ENCODE assay signal across 21 mouse cellular contexts in the genomic region with DNA sequence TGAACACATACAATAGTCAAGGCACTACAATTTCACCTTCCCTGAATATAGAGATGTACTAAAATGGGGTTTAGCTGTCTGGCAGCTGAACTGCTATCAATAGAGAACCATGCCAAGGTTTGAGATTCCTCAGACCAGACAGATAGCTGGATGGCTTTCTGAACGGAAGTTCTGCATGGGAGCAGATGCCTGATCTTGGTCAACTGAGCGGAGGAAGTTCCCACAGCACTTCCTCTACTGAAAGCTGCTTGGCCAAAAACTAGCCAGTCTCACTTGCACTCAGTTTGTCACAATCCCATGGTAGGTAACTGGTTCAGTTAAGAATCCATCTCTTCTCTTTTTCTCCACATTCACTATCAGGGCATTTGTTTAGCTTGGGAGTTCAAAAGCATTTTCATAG.
DNase-seq lines count a peak whose midpoint lies in the region; ATAC-seq and TF ChIP-seq lines count a peak whose summit lies in the region.
"Had no signal": no experiment of that assay in that cellular context is flagged by ENCODE, and none has a peak within 500 bp of the region (broad histone marks: within the 10 kb centered on the region; RNA-seq: fewer than 3 reads in every experiment).

No protein-coding gene starts in this region.

- H3K79me2 ChIP-seq in MEL (ENCODE audit: control insufficient read depth, insufficient read depth, low read length, poor library complexity) = no peaks in the 10 kb centered on the region

- H3K27ac ChIP-seq in MEL (ENCODE audit: control insufficient read depth, low read depth, low read length) = no peak overlapping the region
- H3K27ac ChIP-seq in midbrain, embryonic 14.5 days (replicated peaks; ENCODE audit: low read depth, low read length) = no peak overlapping the region
- no peak overlapping the region for H3K27ac ChIP-seq in midbrain, embryonic 15.5 days
- H3K27ac ChIP-seq: embryonic facial prominence, embryonic 10.5 days; embryonic facial prominence, embryonic 12.5 days; forebrain, embryonic 12.5 days had no signal

- no peak for TF ChIP-seq POLR2A in MEL (IDR thresholded peaks at IDR 0.05; ENCODE audit: control insufficient read depth in 1 of 2, insufficient read depth in 1 of 2, low read depth in 1 of 2, low read length in 2 of 2, poor library complexity in 1 of 2)

- H3K4me3 ChIP-seq in MEL (ENCODE audit: control insufficient read depth in 1 of 2, insufficient read depth in 1 of 2, low read depth in 2 of 2, low read length in 2 of 2) = no peak overlapping the region
- H3K4me3 ChIP-seq in midbrain, embryonic 14.5 days (replicated peaks; ENCODE audit: low read depth, low read length) = no peak overlapping the region
- no peak overlapping the region for H3K4me3 ChIP-seq in midbrain, embryonic 15.5 days
- H3K4me3 ChIP-seq: embryonic facial prominence, embryonic 10.5 days; embryonic facial prominence, embryonic 12.5 days; forebrain, embryonic 12.5 days had no signal

- TF ChIP-seq RAD21 in MEL (IDR thresholded peaks at IDR 0.05; ENCODE audit: low read depth, low read length) = no peak

- no peak overlapping the region for H3K4me2 ChIP-seq in midbrain, embryonic 14.5 days (ENCODE audit: low read length)
- no peak overlapping the region for H3K4me2 ChIP-seq in midbrain, embryonic 15.5 days
- H3K4me2 ChIP-seq: embryonic facial prominence, embryonic 12.5 days; forebrain, embryonic 12.5 days had no signal

- no peaks in the 10 kb centered on the region for H3K9me3 ChIP-seq in MEL (replicated peaks; ENCODE audit: insufficient read depth, low read length)
- H3K9me3 ChIP-seq in midbrain, embryonic 14.5 days (ENCODE audit: control insufficient read depth, low read length) = no peaks in the 10 kb centered on the region
- no peaks in the 10 kb centered on the region for H3K9me3 ChIP-seq in midbrain, embryonic 15.5 days
- H3K9me3 ChIP-seq: embryonic facial prominence, embryonic 10.5 days; embryonic facial prominence, embryonic 12.5 days; forebrain, embryonic 12.5 days had no signal

- 94% methylated on average over 2 of the region's 2 CpGs for WGBS in midbrain, embryonic 14.5 days
- WGBS in midbrain, embryonic 15.5 days = 86% methylated on average over 2 of the region's 2 CpGs

- 0 out of 4 replicates have a peak, but pooled peaks of 1 of the 2 experiments have one; percentile 19 for TF ChIP-seq EP300 in MEL (IDR thresholded peaks at IDR 0.05; ENCODE audit: low read depth in 1 of 2, low read length in 2 of 2)

- no peak for TF ChIP-seq CTCF in MEL (IDR thresholded peaks at IDR 0.05 in 2 of 3, conservative IDR thresholded peaks at IDR 0.05 in 1 of 3; ENCODE audit: control insufficient read depth in 1 of 3, insufficient read depth in 1 of 3, low read depth in 2 of 3, low read length in 3 of 3, poor library complexity in 1 of 3, severe bottlenecking in 1 of 3)

- H3K9ac ChIP-seq in MEL (ENCODE audit: control insufficient read depth, low read depth, low read length, poor library complexity, severe bottlenecking) = no peak overlapping the region
- H3K9ac ChIP-seq in midbrain, embryonic 14.5 days (replicated peaks; ENCODE audit: low read length) = no peak overlapping the region
- H3K9ac ChIP-seq in midbrain, embryonic 15.5 days = no peak overlapping the region
- H3K9ac ChIP-seq: embryonic facial prominence, embryonic 12.5 days; forebrain, embryonic 12.5 days had no signal

- peak; percentile 83 for ATAC-seq in common myeloid progenitor, adult 5-6 weeks (replicated peaks; ENCODE audit: low read depth, poor library complexity, severe bottlenecking)
- ATAC-seq in megakaryocyte, adult 5-6 weeks (ENCODE audit: poor library complexity, severe bottlenecking) = peak; percentile 45; the same call in 1 of the 2 replicates
- ATAC-seq in midbrain, embryonic 14.5 days (ENCODE audit: low FRiP score, low TSS enrichment) = no peak
- no peak for ATAC-seq in midbrain, embryonic 15.5 days (replicated peaks)
- ATAC-seq: forebrain, embryonic 14.5 days; forebrain, embryonic 16.5 days had no signal

- DNase-seq in MEL (ENCODE audit: low read depth, low spot score) (peak; percentile 12), MEL-GATA-1-ER (ENCODE audit: extremely low read depth, low read depth) (peak; percentile 41)
- no peak for DNase-seq in right cerebral cortex, adult 2 months (ENCODE audit: low spot score in 2 of 2)
- DNase-seq in midbrain, embryonic 14.5 days = no peak
- DNase-seq in cerebellum, adult 9-11 months = no peak
- DNase-seq: adrenal gland, adult 2 months; adrenal gland, postnatal 10 days; adrenal gland, postnatal 25 days; cerebellum, adult 11-12 months; cerebellum, adult 2 months; cerebellum, adult 9-10 months; cerebellum, postnatal 14 days; cerebellum, postnatal 36 days had no signal

- no peaks in the 10 kb centered on the region for H3K4me1 ChIP-seq in MEL (ENCODE audit: control insufficient read depth in 1 of 2, insufficient read depth in 2 of 2, low read length in 2 of 2)
- no peaks in the 10 kb centered on the region for H3K4me1 ChIP-seq in midbrain, embryonic 14.5 days (ENCODE audit: control insufficient read depth, insufficient read depth, low read length)
- no peaks in the 10 kb centered on the region for H3K4me1 ChIP-seq in midbrain, embryonic 15.5 days
- H3K4me1 ChIP-seq: embryonic facial prominence, embryonic 10.5 days; embryonic facial prominence, embryonic 12.5 days; forebrain, embryonic 12.5 days had no signal

- H3K36me3 ChIP-seq in MEL (ENCODE audit: control insufficient read depth in 1 of 2, insufficient read depth in 2 of 2, low read length in 2 of 2) = no peaks in the 10 kb centered on the region
- no peaks in the 10 kb centered on the region for H3K36me3 ChIP-seq in midbrain, embryonic 14.5 days (ENCODE audit: control insufficient read depth, insufficient read depth, low read length)
- H3K36me3 ChIP-seq in midbrain, embryonic 15.5 days (replicated peaks) = no peaks in the 10 kb centered on the region
- H3K36me3 ChIP-seq: embryonic facial prominence, embryonic 10.5 days; embryonic facial prominence, embryonic 12.5 days; forebrain, embryonic 12.5 days had no signal

- H3K27me3 ChIP-seq in MEL (ENCODE audit: control insufficient read depth in 1 of 2, insufficient read depth in 2 of 2, low read length in 2 of 2) = peaks cover 0 to 4% of the 10 kb centered on the region in 2 experiments; a peak in 1 of 4 replicates
- H3K27me3 ChIP-seq in midbrain, embryonic 14.5 days (ENCODE audit: control insufficient read depth, insufficient read depth, low read length) = 0 out of 2 replicates have a peak, but pooled peaks cover 7% of the 10 kb centered on the region
- H3K27me3 ChIP-seq in midbrain, embryonic 15.5 days (replicated peaks) = peaks cover 12% of the 10 kb centered on the region

TF ChIP-seq in MEL, 35 proteins besides CTCF, POLR2A, EP300 and RAD21:
- TF ChIP-seq SMC3 (IDR thresholded peaks at IDR 0.05; ENCODE audit: low read depth, low read length) (no peak), SIN3A (IDR thresholded peaks at IDR 0.05; ENCODE audit: low read length) (no peak), CHD1 (IDR thresholded peaks at IDR 0.05; ENCODE audit: low read depth, low read length) (no peak), USF1 (IDR thresholded peaks at IDR 0.05; ENCODE audit: low read depth, low read length) (no peak), ETS1 (IDR thresholded peaks at IDR 0.05; ENCODE audit: low read depth, low read length) (no peak), USF2 (IDR thresholded peaks at IDR 0.05; ENCODE audit: borderline replicate concordance in 1 of 2, insufficient read depth in 1 of 2, low read depth in 1 of 2, low read length in 2 of 2) (no peak), ZMIZ1 (IDR thresholded peaks at IDR 0.05; ENCODE audit: low read depth, low read length) (no peak), ZC3H11A (IDR thresholded peaks at IDR 0.05; ENCODE audit: low read depth, low read length) (no peak)

Comparison
In these comparisons a context has a peak if more than half of its experiments do, and no peak if none do; other contexts are left out.
1. DNase-seq: peak in MEL (single experiment) and MEL-GATA-1-ER (single experiment); none in right cerebral cortex, adult 2 months (0 of 2), midbrain, embryonic 14.5 days (single experiment) and cerebellum, adult 9-11 months (single experiment).
2. ATAC-seq: peak in common myeloid progenitor, adult 5-6 weeks (single experiment) and megakaryocyte, adult 5-6 weeks (single experiment); none in midbrain, embryonic 14.5 days (single experiment) and midbrain, embryonic 15.5 days (single experiment).